Mouse (Mus musculus) hindbrain, embryonic 10.5 days (tissue): ENCODE data around the gene Bcl11a. TPM values are rescaled to one million over a fixed set of nuclear protein-coding genes. Genes with fewer than 3 reads are reported as not detected.
A peak's percentile ranks its signal among the peaks of the same experiment; 100 is the strongest.

ENCODE experiments used
- DNase-seq: peaks from one replicate; pipeline ENCODE4 v3.0.0-alpha.2; 2017; ENCODE audit warnings: low spot score
- H3K27ac ChIP-seq: fragments of 300-500 bp; sonication (generic); 2 replicates; pipeline ENCODE4 v1.5.1; 2016; ENCODE audit warnings: mild to moderate bottlenecking, moderate library complexity
- H3K27me3 ChIP-seq: fragments of 300-500 bp; sonication (generic); 2 replicates; pipeline ENCODE4 v1.6.1; 2016; ENCODE audit warnings: mild to moderate bottlenecking; ENCODE audit not compliant: poor library complexity, insufficient read depth, severe bottlenecking
- H3K36me3 ChIP-seq: fragments of 300-500 bp; sonication (generic); 2 replicates; pipeline ENCODE4 v1.6.1; 2016; ENCODE audit warnings: mild to moderate bottlenecking, moderate library complexity
- H3K4me1 ChIP-seq: fragments of 300-500 bp; sonication (generic); replicated peaks from 2 replicates; pipeline ENCODE4 v1.6.1; 2016; ENCODE audit warnings: mild to moderate bottlenecking
- H3K4me3 ChIP-seq: fragments of 300-500 bp; sonication (generic); 2 replicates; pipeline ENCODE4 v1.5.1; 2016; ENCODE audit warnings: mild to moderate bottlenecking, moderate library complexity
- H3K9me3 ChIP-seq: fragments of 300-500 bp; sonication (generic); 2 replicates; pipeline ENCODE4 v1.6.1; 2016; ENCODE audit warnings: mild to moderate bottlenecking, moderate library complexity
- WGBS: fragments of 180-500 bp; shearing (Covaris S2); methylation state at CpG from one replicate; pipeline ENCODE4 v1.1.7; 2016; 5-methylcytosine and 5-hydroxymethylcytosine counted together
- polyA plus RNA-seq: library from polyadenylated mRNA; unstranded; fragments of >200 nt; fragmentation: Nextera tagmentation; extraction: Ambion mirVana; gene quantifications from 2 replicates; pipeline ENCODE4 v1.2.1, GENCODE M21; 2016

Gene Bcl11a
- polyA plus RNA-seq, 1 experiment from 2014 or later, result 54.9 TPM

DNA sequence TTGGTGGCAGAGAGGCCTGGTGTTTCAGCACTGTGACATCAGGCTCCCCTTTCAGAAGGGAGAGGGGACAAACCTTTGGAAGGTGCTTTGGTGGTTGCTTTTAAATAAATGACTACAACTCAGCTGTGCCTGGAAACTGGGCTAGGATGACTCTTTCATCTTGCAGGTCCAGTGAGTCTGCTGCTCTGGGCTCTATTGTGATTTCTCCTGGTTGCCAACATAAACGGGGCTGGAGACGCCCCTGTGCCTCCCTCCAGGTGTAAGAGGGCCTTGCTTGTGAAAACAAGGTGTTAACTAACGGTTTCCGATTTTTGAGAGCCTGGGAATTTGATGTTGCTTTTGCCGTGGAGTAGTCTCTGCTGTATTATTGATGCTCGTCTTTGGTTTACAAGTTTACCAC lies 18.6 kb downstream of the Bcl11a start:
- Histone ChIP-seq H3K36me3 (peaks cover 7% of the 10 kb centered on the region; the same call in 1 of the 2 replicates), H3K4me3 (no peak overlapping the region), H3K27ac (no peak overlapping the region), H3K9me3 (no peaks in the 10 kb centered on the region), H3K27me3 (peaks cover 11% of the 10 kb centered on the region; the same call in 1 of the 2 replicates), H3K4me1 (peaks cover 60% of the 10 kb centered on the region)
- DNase-seq, result no peak
- WGBS, result 46% methylated on average over 6 of the region's 6 CpGs

DNA sequence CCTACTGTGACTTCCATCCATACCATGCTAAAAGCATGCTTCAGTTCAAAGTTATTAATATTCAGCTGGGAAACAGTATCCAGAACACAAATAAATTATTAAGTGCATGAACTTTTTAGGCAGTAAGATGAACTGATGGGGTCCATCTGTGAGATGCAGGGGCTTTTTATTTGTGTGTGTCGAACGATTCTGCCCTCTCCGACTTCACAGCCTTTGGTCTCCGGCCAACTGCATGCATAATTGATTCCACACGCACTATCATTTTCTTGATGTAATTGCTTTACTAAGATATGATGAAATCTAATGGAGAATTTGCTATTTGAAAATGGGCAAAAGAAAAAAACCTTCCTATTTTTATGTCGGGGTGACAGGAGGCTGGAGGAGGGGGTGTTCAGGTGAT lies 19.2 kb downstream of the Bcl11a start:
- WGBS, result 41% methylated on average over 6 of the region's 6 CpGs
- Histone ChIP-seq H3K27ac (no peak overlapping the region), H3K9me3 (no peaks in the 10 kb centered on the region), H3K4me1 (peaks cover 57% of the 10 kb centered on the region), H3K36me3 (peaks cover 7% of the 10 kb centered on the region; the same call in 1 of the 2 replicates), H3K27me3 (peaks cover 8% of the 10 kb centered on the region; the same call in 1 of the 2 replicates), H3K4me3 (no peak overlapping the region)
- DNase-seq, result no peak

DNA sequence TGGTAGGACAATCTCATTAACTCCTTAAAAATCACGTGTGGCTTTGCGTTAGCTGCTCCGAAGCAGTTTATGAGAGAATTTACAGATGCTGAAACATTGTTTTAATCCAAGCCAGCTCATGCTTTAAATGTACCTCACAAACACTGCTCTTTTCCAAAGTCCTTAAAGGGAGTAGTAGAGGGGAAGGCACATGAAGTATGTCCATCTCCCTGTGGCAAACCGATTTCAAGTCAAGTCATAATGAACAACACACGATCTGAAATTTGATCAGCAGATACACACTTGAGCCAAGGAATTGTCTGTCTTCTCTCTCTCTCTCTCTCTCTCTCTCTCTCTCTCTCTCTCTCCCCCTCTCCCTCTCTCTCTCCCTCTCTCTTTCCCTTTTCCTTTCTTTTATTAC lies 20.2 kb downstream of the Bcl11a start:
- no peak for DNase-seq
- Histone ChIP-seq H3K27ac (no peak overlapping the region), H3K36me3 (peaks cover 3% of the 10 kb centered on the region; the same call in 1 of the 2 replicates), H3K4me1 (peaks cover 62% of the 10 kb centered on the region), H3K4me3 (no peak overlapping the region), H3K27me3 (peaks cover 2% of the 10 kb centered on the region; the same call in 1 of the 2 replicates), H3K9me3 (no peaks in the 10 kb centered on the region)
- WGBS, result 81% methylated on average over 5 of the region's 5 CpGs

DNA sequence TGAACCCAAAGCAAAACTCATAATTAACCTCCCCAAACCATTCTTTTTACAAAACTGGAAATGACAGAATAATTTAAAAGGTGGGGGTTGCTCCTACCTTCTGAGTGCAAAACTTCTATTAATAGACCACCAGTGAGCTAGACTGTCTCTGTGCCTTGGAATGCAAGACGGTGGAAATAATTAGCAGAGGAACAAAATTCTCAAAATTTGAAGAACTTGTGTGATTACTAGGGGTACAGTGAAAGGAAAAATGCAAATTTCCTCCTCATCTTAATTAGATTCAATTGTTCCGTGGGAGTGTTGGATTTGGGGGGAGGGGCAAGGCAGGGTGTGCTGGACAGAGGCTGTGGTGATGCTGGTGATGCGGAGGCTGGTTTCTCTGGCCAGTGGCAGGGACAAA lies 20.8 kb downstream of the Bcl11a start:
- H3K27ac ChIP-seq, result peak overlapping the region; percentile 59; the same call in 1 of the 2 replicates
- H3K27me3 ChIP-seq, result peaks cover 5% of the 10 kb centered on the region; the same call in 1 of the 2 replicates
- DNase-seq, result no peak
- H3K4me1 ChIP-seq, result peaks cover 68% of the 10 kb centered on the region
- H3K4me3 ChIP-seq, result no peak overlapping the region
- 51% methylated on average over 3 of the region's 3 CpGs for WGBS
- H3K36me3 ChIP-seq, result peaks cover 2% of the 10 kb centered on the region; the same call in 1 of the 2 replicates
- H3K9me3 ChIP-seq, result no peaks in the 10 kb centered on the region

DNA sequence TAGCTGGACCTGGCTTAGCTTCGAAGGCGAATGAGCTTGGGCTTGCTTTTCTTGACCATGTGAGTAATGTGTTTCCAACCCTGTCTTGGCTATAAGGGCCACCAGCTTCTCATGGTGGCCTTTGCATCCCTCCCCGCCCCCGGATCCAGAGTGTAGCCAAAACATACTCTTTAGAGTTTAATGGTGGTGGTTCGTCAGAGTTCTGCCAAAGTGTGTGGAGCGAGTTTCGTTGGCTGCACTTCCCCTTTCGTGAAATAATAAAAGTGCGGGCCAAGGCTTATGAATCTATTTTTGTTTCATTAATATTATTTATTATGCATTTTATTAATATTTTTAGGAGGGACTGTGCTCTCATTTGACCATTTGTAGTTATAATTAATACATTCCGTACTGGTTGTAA lies 21.4 kb downstream of the Bcl11a start:
- Histone ChIP-seq H3K27ac (peak overlapping the region; percentile 59; the same call in 1 of the 2 replicates), H3K27me3 (peaks cover 5% of the 10 kb centered on the region; the same call in 1 of the 2 replicates)
- 92% methylated on average over 10 of the region's 10 CpGs for WGBS

DNA sequence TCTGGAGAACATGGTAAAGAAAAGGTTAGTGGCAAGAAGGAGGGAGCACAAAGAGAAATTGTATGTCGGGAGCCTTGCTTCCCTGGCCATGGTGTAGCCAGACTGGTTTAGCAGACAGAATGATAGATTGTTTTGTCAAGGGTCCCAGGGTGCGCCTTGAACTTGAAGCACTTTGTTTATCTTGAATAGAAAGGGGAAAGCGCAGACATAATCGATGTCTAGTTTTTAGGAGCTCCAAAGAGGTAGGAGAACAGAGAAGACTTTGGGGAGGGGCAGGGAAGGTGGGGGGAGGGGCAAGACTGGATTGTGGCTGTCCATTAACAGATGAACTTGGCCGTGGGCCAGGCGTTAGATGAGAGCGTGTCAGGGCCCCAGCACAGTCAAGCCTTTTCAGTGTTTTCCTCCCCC lies 22.0 kb downstream of the Bcl11a start:
- Histone ChIP-seq H3K4me1 (peaks cover 73% of the 10 kb centered on the region), H3K27ac (0 out of 2 replicates have a peak overlapping the region, but pooled peaks have one; percentile 14)

More for the DNA sequence above, 21.4 kb downstream of the Bcl11a start:
- Histone ChIP-seq H3K36me3 (peaks cover 2% of the 10 kb centered on the region; the same call in 1 of the 2 replicates), H3K4me3 (no peak overlapping the region), H3K4me1 (peaks cover 71% of the 10 kb centered on the region), H3K9me3 (no peaks in the 10 kb centered on the region)
- DNase-seq, result no peak

DNA sequence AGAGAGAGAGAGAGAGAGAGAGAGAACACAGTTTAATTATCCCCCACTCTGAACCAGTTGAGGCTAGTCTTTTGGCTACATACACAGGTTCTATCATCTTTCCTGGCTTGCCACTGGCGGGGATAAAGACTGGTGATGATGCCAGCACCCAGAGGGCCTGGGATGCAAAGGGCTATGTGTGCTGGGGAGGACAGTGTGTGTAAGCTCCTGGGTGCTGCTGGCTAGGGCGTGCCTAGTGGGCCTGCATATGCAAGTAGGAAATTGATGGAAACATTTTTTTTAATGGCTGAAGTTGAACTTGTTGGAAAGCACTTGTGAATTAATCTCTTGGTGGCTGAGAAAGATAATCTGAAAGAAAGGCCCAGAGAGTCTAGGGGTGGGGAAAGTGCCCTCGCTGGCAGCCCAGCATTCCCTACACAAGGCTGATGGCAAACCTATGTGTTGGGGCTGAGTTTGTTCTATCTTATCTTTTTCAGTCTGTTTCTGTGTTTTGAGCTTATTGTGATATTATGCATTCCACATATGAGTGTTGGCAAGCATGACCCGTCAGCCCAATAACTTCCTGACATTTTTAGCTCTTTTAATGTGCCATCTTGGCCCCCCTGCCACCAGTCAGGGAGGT lies 22.7 kb downstream of the Bcl11a start:
- H3K36me3 ChIP-seq, result peaks cover 2% of the 10 kb centered on the region; the same call in 1 of the 2 replicates
- no peak overlapping the region for H3K4me3 ChIP-seq
- H3K27ac ChIP-seq, result peak overlapping the region; percentile 14; the same call in 1 of the 2 replicates
- DNase-seq, result no peak
- 78% methylated on average over 4 of the region's 4 CpGs for WGBS
- H3K27me3 ChIP-seq, result peaks cover 5% of the 10 kb centered on the region; the same call in 1 of the 2 replicates
- no peaks in the 10 kb centered on the region for H3K9me3 ChIP-seq
- H3K4me1 ChIP-seq, result peaks cover 66% of the 10 kb centered on the region

More for the DNA sequence above, 22.0 kb downstream of the Bcl11a start:
- 42% methylated on average over 7 of the region's 7 CpGs for WGBS
- Histone ChIP-seq H3K36me3 (peaks cover 2% of the 10 kb centered on the region; the same call in 1 of the 2 replicates), H3K9me3 (no peaks in the 10 kb centered on the region), H3K27me3 (peaks cover 5% of the 10 kb centered on the region; the same call in 1 of the 2 replicates), H3K4me3 (no peak overlapping the region)
- DNase-seq, result peak; percentile 39

DNA sequence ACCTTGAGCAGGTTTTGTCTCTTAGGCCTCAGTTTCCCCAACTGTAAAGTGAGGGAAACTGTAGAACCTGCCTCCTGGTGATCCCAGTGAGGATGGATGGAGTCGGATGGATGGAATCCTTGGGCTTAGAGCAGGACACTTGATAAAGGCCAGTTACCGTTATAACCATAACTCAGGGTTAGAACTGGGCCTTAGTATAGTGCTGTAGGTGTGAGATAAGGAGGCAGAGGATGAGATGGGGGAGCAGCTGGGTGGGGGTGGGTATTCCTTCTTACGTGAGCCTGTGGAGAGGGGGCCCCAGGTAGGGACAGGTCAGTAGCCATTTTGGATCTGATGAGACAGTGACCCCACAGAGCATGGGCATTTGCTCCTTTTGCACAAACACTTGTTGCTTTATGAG lies 23.8 kb downstream of the Bcl11a start:
- Histone ChIP-seq H3K4me1 (peaks cover 57% of the 10 kb centered on the region), H3K27ac (no peak overlapping the region), H3K36me3 (peaks cover 2% of the 10 kb centered on the region; the same call in 1 of the 2 replicates), H3K4me3 (no peak overlapping the region), H3K9me3 (no peaks in the 10 kb centered on the region), H3K27me3 (peaks cover 5% of the 10 kb centered on the region; the same call in 1 of the 2 replicates)
- WGBS, result 95% methylated on average over 3 of the region's 3 CpGs
- no peak for DNase-seq

DNA sequence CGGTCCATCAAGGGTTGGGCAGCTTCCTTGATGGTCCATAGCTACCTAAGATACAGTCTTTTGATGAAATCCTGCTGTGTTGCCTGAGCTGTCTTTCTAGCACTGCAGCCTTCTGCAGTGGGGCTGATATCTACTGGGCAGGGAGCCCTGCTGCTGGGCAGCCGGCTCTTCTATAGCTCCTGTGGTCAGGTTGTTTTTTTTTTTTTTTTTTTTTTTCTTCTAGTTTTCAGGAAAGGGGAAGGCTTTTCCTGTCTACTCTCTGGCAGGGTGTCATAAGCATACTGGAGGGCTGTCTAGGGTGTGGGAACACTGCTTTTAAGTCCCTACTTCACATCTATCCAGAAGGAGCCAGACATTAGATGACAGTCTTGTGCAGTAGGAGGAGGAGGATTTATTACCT lies 24.5 kb downstream of the Bcl11a start:
- peaks cover 50% of the 10 kb centered on the region for H3K4me1 ChIP-seq

DNA sequence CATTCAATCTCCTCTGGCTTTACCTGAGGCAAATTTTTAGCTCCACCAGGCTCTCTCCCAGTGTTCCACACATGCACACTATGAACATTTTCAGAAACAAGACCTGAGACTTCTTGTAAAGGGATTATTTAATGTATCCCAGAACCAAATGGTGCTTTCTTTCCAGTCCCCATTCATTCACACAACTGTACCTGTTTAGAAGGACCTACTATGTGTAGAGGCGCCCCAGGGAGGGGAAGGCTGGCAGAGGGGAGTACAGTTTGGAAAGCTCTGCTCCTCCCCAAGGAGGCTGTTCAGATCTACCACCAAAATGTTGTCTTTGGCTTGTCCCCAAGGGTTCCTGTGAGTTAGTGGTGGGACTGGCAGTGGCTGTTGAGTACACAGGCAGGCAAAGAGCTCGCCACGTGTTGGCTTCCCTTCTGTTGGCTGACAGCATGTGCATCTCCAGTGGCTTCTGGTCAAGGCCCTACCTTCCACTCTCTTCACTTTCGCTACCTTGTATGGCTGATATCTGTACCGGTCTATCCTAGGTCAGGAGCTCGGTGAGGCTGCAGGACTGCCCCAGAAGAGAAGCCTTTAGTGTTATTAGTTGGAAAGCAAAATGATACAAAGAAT lies 25.4 kb downstream of the Bcl11a start:
- peaks cover 49% of the 10 kb centered on the region for H3K4me1 ChIP-seq
- peaks cover 5% of the 10 kb centered on the region; the same call in 1 of the 2 replicates for H3K27me3 ChIP-seq
- H3K9me3 ChIP-seq, result no peaks in the 10 kb centered on the region
- H3K4me3 ChIP-seq, result no peak overlapping the region
- no peak for DNase-seq
- 83% methylated on average over 6 of the region's 6 CpGs for WGBS
- no peak overlapping the region for H3K27ac ChIP-seq
- H3K36me3 ChIP-seq, result peaks cover 2% of the 10 kb centered on the region; the same call in 1 of the 2 replicates

More for the DNA sequence above, 24.5 kb downstream of the Bcl11a start:
- Histone ChIP-seq H3K4me3 (no peak overlapping the region), H3K9me3 (no peaks in the 10 kb centered on the region), H3K27ac (no peak overlapping the region), H3K27me3 (peaks cover 5% of the 10 kb centered on the region; the same call in 1 of the 2 replicates), H3K36me3 (peaks cover 2% of the 10 kb centered on the region; the same call in 1 of the 2 replicates)
- DNase-seq, result no peak
- WGBS, result 71% methylated on average over 2 of the region's 2 CpGs

DNA sequence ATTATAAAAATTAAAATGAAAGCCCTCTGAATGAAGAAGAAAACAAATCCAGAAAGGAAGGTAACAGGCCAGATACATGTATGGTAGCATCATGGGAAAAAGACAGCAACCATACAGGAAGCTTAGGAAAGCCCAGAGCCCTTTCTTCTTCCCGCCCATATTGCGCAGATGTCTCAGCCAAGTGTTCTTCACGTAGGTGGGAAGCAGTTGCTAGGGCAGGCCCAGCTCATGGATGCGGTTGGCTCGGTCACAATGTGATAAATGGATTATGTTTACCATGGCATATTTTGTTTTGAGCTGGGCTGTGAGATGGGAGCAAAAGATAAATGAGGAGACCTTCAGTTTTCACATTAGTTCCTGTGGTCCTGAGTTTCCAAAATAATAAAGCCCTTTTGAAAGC lies 29.6 kb downstream of the Bcl11a start:
- Histone ChIP-seq H3K36me3 (no peaks in the 10 kb centered on the region), H3K4me3 (no peak overlapping the region), H3K27ac (no peak overlapping the region), H3K9me3 (no peaks in the 10 kb centered on the region), H3K27me3 (peaks cover 5% of the 10 kb centered on the region; the same call in 1 of the 2 replicates), H3K4me1 (peaks cover 27% of the 10 kb centered on the region)
- WGBS, result 87% methylated on average over 5 of the region's 5 CpGs
- DNase-seq, result no peak

DNA sequence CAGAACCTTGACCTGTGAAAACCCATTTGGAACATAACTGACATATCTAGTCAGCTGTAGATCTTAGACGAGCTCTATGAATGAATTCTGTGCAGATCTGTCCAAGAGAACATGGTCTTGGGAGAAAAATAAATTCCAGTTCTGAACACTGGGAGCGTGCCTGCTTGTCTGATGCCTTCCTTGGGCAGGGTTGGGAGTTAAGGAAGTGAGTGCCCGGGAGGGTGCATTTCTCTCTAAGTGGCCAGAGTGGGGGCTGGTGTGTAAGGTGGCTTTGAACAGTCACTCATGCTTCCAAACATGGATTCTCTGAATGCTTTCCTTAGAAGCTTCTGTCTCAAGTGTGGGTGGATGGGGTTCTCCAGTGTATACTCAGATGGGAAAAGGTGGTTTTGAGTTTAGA lies 31.1 kb downstream of the Bcl11a start:
- H3K4me3 ChIP-seq, result no peak overlapping the region
- 79% methylated on average over 3 of the region's 3 CpGs for WGBS
- no peaks in the 10 kb centered on the region for H3K36me3 ChIP-seq
- H3K4me1 ChIP-seq, result peaks cover 14% of the 10 kb centered on the region
- H3K27ac ChIP-seq, result no peak overlapping the region
- H3K27me3 ChIP-seq, result no peaks in the 10 kb centered on the region
- no peak for DNase-seq
- no peaks in the 10 kb centered on the region for H3K9me3 ChIP-seq

DNA sequence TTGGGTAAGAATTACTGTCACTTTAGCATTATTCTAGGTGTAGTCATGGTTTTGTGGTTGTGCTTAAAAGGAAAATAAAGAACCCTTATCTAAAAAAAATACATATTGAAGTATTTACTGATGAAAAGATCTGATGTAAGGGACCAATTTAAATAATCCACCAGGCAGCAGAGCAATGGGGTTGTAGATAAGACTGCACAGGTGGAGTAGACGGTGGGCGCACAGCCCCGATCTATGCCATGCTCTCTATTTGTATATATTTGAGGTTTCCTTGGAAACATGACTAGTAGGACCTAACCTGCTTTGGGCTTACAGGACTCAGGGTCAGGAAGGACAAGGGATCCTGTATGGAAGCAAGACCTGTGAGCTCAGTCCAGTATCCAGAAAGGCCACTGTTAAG lies 31.5 kb downstream of the Bcl11a start:
- WGBS, result 90% methylated on average over 3 of the region's 3 CpGs
- no peak overlapping the region for H3K4me3 ChIP-seq
- no peaks in the 10 kb centered on the region; the same call in 1 of the 2 replicates for H3K36me3 ChIP-seq
- H3K27ac ChIP-seq, result no peak overlapping the region
- H3K27me3 ChIP-seq, result no peaks in the 10 kb centered on the region
- DNase-seq, result no peak
- peaks cover 14% of the 10 kb centered on the region for H3K4me1 ChIP-seq
- no peaks in the 10 kb centered on the region for H3K9me3 ChIP-seq
